Mouse (Mus musculus) cerebellum, adult 11 months (tissue): ENCODE results near the gene Lrp1.

Source experiments
- DNase-seq: peaks from one replicate; pipeline ENCODE4 v3.0.0; 2022

Lrp1 gene

GRCm38 (mm10) chr10:127496156-127496555, 124.8 kb downstream of the Lrp1 start:
- no peak for DNase-seq

- DNase-seq: no peak
Measured at GRCm38 (mm10) chr10:127492118-127492517, 128.8 kb downstream of the Lrp1 start.

GRCm38 (mm10) chr10:127491128-127491512, 129.8 kb downstream of the Lrp1 start:
- DNase-seq: no peak

- DNase-seq: no peak
Measured at GRCm38 (mm10) chr10:127490160-127491127, 130.5 kb downstream of the Lrp1 start.

GRCm38 (mm10) chr10:127488856-127489255, 132.1 kb downstream of the Lrp1 start:
- no peak for DNase-seq
